Mouse (Mus musculus): ENCODE results near the gene Ccdc77.

Gene Ccdc77

DNA sequence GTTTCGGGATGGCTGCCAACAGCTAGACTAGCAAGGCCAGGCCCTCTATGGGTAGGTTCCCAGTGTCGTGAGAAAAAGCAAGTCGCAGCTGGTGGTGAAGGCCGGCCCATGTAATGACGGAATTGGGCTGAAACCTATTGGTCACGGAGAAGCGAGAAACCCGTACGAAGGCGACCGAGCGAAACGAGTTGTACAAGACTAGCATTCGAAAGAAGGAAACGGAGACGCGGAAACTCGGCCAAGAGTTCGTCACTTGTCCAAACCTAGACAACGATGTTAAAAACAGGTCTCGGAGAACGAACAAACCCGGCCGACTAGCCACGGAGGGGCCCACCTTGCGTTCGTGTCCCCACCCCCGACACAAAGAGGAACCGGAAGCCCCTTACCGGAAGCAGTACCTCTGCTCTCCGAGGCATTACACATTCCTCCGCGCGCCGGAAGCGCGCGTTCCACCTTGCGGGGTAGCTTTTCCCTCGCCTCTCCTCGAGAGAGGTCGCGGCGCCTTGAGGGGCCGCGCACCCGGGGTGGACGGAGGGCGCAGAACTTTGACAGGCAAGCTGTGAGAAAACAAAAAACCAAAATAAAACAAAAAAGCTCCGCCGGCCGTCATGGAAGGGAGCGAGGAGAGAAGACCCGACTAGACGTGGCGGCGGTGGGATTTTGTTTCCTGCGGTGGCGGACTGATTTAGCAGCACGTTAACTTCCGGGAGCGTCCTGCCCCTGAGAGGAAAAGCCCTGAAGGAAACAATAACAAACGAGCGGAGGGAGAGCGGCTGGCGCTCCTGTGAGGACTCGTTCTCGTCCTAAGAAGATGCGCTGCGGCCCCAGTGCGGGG lies at the start of gene Ccdc77, which contains the start of gene Kdm5a:
Gene Ccdc77 (minus strand): TSS at position 687 of the 835 bp plus-strand sequence.
Gene Kdm5a (plus strand): TSS at position 437 of the 835 bp plus-strand sequence.
- DNase-seq (ENCODE audit: low spot score in 2 of 2), result peak; percentile 89 to 94

DNA sequence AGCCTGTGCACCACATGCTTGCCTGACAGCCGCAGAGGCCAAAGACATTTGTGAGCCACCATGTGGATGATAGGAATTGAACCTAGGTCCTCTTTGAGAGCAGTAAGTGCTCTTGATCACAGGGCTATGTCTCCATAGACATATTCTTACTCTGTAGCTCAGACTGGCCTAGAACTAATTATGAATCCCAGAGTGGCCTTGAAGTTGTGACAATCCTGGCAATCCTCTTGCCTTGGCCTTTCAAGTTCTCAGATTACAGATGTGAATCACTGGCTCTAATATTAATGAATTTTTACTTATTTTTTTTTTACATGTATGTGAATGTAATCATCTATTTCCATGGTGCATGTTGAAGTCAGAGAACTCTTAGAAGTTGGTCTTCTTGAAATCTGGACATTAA lies 39.8 kb upstream of the Ccdc77 start:
- DNase-seq (ENCODE audit: low spot score in 2 of 2), result no peak

DNA sequence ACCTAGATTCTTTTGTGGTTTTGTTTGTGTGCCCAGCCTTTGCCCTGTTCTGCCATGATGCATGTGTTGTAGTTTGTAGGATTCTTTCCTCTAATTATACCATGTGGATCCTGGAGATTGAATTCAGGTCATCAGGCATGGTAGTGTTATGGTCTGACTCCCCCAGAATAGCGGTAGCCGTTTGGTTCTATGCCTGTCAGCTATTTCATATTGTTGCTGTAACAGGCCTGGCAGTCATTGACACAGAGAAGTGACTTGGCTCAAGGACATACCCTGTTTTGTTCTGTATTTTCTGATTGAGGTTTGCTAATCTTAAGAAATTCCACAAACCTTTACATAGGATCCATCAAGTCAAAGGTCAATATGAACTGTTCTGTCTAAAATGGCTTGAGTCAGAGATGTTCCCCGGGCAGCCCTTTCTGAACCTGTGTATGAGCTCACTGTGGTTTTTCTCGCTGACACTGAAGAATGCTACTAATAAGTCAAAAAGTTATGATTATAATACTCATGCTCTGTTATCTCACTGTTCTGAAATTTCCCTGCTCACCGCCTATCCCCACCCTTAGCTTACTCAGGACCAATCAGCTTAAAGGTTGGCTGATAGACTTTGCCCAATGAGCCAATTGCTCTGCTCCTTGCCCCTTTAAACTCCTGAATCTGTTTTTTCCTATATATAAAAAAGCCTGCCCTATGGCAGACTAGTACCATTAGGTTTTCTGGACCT lies 31.6 kb upstream of the Ccdc77 start:
- no peak for DNase-seq (ENCODE audit: low spot score in 2 of 2)

DNA sequence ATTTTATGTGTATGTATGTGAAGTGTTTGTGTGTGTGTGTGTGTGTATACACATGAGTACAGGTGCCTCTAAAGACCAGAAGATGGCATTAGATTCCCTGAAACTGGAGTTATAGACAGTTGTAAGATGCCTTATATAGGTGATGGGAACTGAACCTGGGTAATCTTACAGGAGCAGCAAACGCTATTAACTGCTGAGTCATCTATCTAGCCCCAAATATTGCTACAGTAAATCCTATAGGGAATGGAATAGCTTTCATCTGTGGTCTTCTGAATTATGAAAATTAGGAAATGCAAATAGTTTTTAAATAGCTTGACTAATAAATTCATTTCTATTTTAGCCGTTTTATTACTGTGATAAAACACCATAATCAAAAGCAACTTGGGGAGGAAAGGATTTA lies 28.6 kb upstream of the Ccdc77 start:
- DNase-seq (ENCODE audit: low spot score in 2 of 2), result no peak

DNA sequence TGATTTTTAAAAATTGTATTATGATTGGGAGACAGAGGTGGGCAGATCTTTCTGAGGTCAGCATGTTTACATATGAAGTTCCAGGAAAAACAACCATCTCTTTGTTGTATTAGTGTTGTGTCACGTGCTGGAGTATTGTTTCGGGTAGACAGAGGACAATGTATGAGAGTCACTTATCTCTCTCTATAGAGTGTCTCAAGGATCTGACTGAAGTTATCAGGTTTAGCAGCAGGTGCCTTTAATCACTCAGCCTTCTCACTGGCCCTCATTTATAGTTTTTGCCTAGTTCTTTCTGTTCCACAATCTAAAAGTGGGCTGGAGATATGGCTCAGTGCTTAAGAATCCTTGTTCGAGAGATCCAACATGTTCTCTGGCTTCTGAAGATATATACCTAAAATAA lies 25.9 kb upstream of the Ccdc77 start:
- no peak for DNase-seq (ENCODE audit: low spot score in 2 of 2)

- DNase-seq (ENCODE audit: low spot score in 2 of 2), result no peak
Measured at GRCm38 (mm10) chr6:120376736-120377135, 12.6 kb upstream of the Ccdc77 start.

- DNase-seq (ENCODE audit: low spot score in 2 of 2), result no peak
Measured at GRCm38 (mm10) chr6:120365051-120365450, 877 bp upstream of the Ccdc77 start.

GRCm38 (mm10) chr6:120364523-120364905 lies 340 bp upstream of the Ccdc77 start:
- no peak for DNase-seq (ENCODE audit: low spot score in 2 of 2)

DNA sequence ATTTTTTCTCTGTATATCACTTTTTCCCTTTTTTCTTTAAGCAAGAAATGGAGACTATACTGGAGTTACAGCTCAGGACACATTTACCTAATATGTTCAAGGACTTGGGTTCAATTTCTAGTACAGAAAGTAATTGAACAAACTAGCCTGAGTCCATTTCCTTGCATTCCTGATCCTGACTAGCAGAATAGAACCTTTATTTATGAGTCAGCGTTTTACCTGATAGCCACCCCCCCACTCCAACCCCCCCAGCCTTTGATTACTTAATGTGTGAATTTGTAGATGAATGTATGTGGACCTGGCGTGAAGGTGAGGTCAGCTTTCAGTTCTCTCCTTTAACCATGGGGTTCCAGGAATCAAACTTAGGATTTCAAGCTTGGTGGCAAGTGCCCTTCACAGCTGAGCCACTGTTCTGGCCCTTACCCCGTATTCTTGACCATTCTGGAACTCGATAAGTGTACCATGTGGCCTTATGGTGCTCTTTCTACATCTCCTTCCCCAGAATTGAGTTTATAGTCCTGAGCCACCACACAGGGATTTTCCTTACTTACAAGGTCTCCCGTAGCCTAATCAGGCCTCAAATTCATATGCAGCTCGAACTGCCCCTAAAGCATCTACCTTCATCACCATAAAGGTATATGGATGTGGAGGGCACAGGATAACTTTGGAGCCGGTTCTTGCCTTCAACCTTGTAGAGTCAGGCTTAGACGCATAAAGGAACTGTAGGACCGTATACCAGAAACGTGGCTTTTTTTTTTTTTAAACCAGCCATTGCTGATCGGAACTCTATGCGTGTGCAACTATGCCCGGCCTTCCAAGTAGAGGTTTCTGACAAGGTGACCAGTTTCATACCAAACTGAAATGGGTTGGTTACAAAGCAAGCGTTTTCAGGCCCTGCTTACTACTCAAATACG lies 1.1 kb downstream of the Ccdc77 start:
- DNase-seq (ENCODE audit: low spot score in 2 of 2), result no peak

DNA sequence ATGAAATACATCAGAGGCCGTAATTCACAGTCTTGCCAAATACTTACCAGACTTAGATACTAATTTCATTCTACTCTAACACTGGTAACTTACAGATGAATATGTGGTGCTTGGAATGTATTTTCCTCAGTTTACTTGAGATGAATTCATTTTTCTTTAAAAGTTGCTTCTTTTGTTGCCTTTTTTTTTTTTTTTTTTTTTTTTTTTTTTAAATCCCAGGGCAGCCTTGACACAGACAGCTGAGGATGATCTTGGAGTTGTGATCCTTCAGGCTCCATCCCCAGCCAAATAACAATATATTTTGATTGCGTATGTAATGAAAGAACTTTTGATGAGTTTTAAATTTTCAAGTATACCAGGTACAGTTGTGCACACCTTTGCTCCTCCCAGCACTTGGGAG lies 2.0 kb downstream of the Ccdc77 start:
- DNase-seq (ENCODE audit: low spot score in 2 of 2), result no peak

- peak; percentile 76 to 88 for DNase-seq (ENCODE audit: low spot score in 2 of 2)
Measured at GRCm38 (mm10) chr6:120356951-120357945, 6.9 kb downstream of the Ccdc77 start.

DNA sequence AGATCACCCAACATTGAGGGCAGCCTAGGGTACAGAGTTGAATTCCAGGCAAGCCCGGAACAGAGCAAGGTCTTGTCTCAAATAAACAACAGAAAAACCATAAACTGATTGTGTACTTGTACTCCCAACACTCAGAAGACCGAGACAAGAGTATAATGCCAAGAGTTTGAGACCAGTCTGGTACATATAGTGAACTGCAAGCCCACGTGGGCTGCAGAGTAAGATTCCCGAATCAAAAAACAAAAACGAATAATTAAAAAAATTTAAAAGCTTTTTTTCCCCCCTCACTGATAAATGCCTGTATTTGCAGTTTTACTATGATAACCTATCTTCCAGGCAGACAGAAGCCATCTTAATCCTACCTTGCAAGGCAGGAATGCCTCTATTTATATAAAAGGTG lies 7.7 kb downstream of the Ccdc77 start:
- DNase-seq (ENCODE audit: low spot score in 2 of 2), result no peak

- no peak for DNase-seq (ENCODE audit: low spot score in 2 of 2)
Measured at GRCm38 (mm10) chr6:120349018-120349417, 15.2 kb downstream of the Ccdc77 start.

DNA sequence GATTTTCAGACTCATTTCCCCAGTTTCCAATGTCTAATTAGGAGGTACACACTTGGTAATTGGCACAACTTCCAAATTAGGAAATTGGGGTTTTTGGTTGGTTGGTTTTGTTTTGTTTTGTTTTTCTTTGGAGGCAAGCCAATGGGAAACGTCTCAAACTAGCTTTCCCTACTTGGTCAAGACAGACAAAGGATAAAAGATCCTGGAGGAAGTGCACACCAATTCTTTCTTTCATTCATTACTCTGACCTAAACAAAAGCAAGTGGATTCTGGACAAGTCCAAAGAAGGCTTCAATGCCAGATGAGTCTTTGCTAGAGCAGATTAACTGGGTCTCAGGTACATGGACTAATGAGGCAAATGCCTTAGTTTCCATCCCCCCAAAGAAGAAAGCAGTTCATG lies 20.2 kb downstream of the Ccdc77 start:
- no peak for DNase-seq (ENCODE audit: low spot score in 2 of 2)

DNA sequence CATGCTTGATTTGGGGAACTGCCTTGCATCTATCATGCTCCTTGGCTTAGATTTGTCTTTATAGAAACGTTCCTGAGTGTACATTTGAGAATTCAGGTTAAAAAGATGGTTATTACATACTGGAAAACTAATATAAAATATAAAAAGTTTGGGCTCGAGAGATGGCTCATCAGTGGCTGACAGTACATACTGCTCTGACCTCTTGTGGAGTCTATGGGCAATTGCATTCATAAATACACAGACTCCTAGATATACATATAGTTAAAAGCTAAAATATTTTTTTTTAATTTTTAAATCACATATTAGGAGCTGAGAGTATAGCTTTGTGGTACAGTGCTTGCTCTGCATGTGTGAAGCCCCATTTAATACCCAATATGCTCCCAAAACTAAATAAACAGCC lies 31.8 kb downstream of the Ccdc77 start:
- no peak for DNase-seq (ENCODE audit: low spot score in 2 of 2)

GRCm38 (mm10) chr6:120324295-120324927 lies 39.8 kb downstream of the Ccdc77 start:
- peak in 1 of 2 experiments; percentile 64 for DNase-seq (ENCODE audit: low spot score in 2 of 2)

GRCm38 (mm10) chr6:120320369-120320768 lies 43.8 kb downstream of the Ccdc77 start:
- DNase-seq (ENCODE audit: low spot score in 2 of 2), result no peak

GRCm38 (mm10) chr6:120319129-120319528 lies 45.0 kb downstream of the Ccdc77 start:
- DNase-seq (ENCODE audit: low spot score in 2 of 2), result no peak

- DNase-seq (ENCODE audit: low spot score in 2 of 2), result no peak
Measured at GRCm38 (mm10) chr6:120318303-120318940, 45.8 kb downstream of the Ccdc77 start.

GRCm38 (mm10) chr6:120312443-120312842 lies 51.7 kb downstream of the Ccdc77 start:
- DNase-seq (ENCODE audit: low spot score in 2 of 2), result no peak

All from left cerebral cortex, adult 9 months (tissue).